Mouse (Mus musculus) small intestine, adult 2 months (tissue): Measurements from ENCODE around the gene Gpc2. TPM values are rescaled to one million over a fixed set of nuclear protein-coding genes. Genes with fewer than 3 reads are reported as not detected.

Experiments
- H3K27ac ChIP-seq: fragments of 200-500 bp; 2 replicates; pipeline ENCODE4 v1.5.1; 2012; ENCODE audit warnings: low read depth, low read length, control low read depth, inconsistent platforms; ENCODE audit not compliant: insufficient read depth
- H3K27me3 ChIP-seq: fragments of 200-500 bp; 2 replicates; pipeline ENCODE4 v1.6.1; 2012; ENCODE audit warnings: mild to moderate bottlenecking, moderate library complexity, low read length, inconsistent platforms; ENCODE audit not compliant: control insufficient read depth, insufficient read depth
- H3K36me3 ChIP-seq: fragments of 200-500 bp; 2 replicates; pipeline ENCODE4 v1.6.1; 2012; ENCODE audit warnings: mild to moderate bottlenecking, low read length, control low read depth, inconsistent platforms; ENCODE audit not compliant: control insufficient read depth, insufficient read depth
- H3K4me1 ChIP-seq: fragments of 200-500 bp; 2 replicates; pipeline ENCODE4 v1.6.1; 2012; ENCODE audit warnings: low read length, inconsistent platforms, mixed read lengths; ENCODE audit not compliant: control insufficient read depth, insufficient read depth, insufficient read length
- H3K4me3 ChIP-seq: fragments of 200-500 bp; 2 replicates; pipeline ENCODE4 v1.5.1; 2012; ENCODE audit warnings: low read depth, mild to moderate bottlenecking, control low read depth, inconsistent platforms, low read length, moderate library complexity
- CTCF ChIP-seq: fragments of 200-500 bp; IDR thresholded peaks from 2 replicates; pipeline ENCODE4 v1.5.1; 2012; ENCODE audit warnings: low read depth, mild to moderate bottlenecking, control low read depth, inconsistent platforms, low read length, moderate library complexity, mixed read lengths; ENCODE audit not compliant: insufficient replicate concordance, insufficient read length; ENCODE audit errors: extremely low read depth
- POLR2A ChIP-seq: fragments of 200-500 bp; IDR thresholded peaks from 2 replicates; pipeline ENCODE4 v1.6.1; 2012; ENCODE audit warnings: low read depth, mild to moderate bottlenecking, control low read depth, inconsistent platforms, low read length, moderate library complexity
- WGBS: fragments of 180-500 bp; shearing (Covaris S2); methylation state at CpG from one replicate; pipeline ENCODE4 v1.1.7; 2018; 5-methylcytosine and 5-hydroxymethylcytosine counted together
- polyA plus RNA-seq: library from polyadenylated mRNA; depleted of rRNA; stranded (reverse); fragments of >200 nt; gene quantifications from 2 replicates; pipeline ENCODE4 v1.2.3, GENCODE M21; 2012

The Gpc2 gene
- polyA plus RNA-seq, 1 experiment, result 1.1 TPM

DNA sequence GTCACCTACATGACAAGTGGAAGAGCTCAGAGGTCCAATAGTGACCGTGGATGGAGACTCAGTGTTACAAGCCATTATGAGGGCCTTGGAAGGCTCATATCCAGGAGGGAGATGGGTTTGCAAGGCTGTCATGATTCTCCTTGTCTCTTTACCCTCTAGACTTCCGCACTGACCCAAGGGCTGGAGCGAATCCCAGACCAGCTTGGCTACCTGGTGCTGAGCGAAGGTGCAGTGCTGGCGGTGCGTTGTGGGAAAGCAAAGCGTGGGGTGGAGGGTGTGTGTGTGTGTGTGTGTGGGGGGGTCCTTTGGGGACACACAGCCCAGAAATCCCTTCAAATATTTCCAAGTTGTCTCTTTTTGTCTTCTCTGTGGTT lies 23.7 kb downstream of the Gpc2 start:
- Histone ChIP-seq H3K4me3 (peak overlapping the region; percentile 69), H3K36me3 (peaks cover 26% of the 10 kb centered on the region), H3K27ac (peak overlapping the region; percentile 64), H3K27me3 (no peaks in the 10 kb centered on the region), H3K4me1 (peaks cover 8% of the 10 kb centered on the region)
- TF ChIP-seq CTCF (no peak), POLR2A (no peak)
- WGBS, result 2% methylated on average over 7 of the region's 7 CpGs

DNA sequence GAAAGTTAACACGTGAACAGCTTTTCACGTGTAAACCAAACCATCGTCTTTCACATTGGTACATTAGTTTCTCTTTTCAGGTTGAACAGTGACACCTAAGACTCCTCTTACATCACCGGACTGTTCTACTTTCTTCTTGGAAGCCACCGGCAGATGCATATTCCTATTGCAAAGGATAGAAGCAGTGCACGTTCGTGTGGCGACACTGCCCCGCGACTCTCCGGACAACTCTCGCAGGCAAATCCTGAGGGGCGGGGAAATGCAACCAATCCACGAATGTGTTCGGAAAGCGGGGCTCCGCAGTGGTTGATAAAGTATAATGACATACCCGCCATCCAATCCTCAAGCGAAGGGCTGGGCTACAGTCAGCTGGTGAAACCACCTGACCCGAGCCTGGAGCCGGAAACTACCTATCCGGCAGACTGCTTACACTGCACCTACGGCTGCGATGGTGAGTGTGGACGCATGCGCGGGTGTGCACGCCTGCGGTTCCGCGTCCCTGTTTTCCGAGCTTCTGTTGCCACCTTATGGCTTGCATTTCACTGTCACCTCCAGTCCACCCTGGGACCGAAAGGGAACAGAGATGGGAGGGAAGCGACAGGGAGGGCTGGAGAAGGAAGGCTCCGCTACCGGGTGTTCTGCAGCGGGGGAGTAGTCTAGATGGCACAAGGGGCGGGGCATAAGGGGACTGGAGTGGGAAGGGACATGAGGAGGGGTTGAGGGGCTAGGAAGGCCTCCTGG lies 24.3 kb downstream of the Gpc2 start, which contains the start of gene Lamtor4:
Gene Lamtor4 (plus strand): TSS at position 130 of the 741 bp plus-strand sequence.
- under 1% methylated on average over 38 of the region's 38 CpGs for WGBS
- H3K27me3 ChIP-seq, result no peaks in the 10 kb centered on the region
- H3K4me1 ChIP-seq, result peaks cover 8% of the 10 kb centered on the region
- peak within 1 kb of the TSS; percentile 69 for H3K4me3 ChIP-seq
- peak within 1 kb of the TSS; percentile 64 for H3K27ac ChIP-seq
- peak; percentile 86 for TF ChIP-seq POLR2A
- TF ChIP-seq CTCF, result no peak
- peaks cover 21% of the 10 kb centered on the region for H3K36me3 ChIP-seq

DNA sequence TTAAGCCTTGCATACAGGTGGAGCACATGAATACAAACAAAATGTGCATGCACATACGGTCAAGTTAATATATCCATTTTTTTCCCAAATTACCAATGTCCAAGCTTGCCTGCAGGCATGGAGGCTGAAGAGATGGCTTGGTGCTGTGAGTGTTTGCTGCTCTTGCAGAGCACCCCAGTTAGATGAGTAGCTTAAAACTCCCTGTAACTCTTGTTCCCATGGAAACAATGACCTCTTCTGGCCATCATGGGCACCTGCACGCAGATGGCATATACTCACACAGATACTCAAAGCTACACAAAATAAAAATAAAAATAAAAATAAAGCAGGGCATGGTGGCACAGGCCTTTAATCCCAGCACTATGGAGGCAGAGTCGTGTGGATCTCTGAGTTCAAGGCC lies 26.7 kb downstream of the Gpc2 start:
- WGBS, result 91% methylated on average over 3 of the region's 3 CpGs
- no peak overlapping the region for H3K27ac ChIP-seq
- peaks cover 8% of the 10 kb centered on the region for H3K4me1 ChIP-seq
- no peaks in the 10 kb centered on the region for H3K27me3 ChIP-seq
- no peak for TF ChIP-seq POLR2A
- TF ChIP-seq CTCF, result no peak
- peaks cover 2% of the 10 kb centered on the region; the same call in 1 of the 2 replicates for H3K36me3 ChIP-seq
- no peak overlapping the region for H3K4me3 ChIP-seq

DNA sequence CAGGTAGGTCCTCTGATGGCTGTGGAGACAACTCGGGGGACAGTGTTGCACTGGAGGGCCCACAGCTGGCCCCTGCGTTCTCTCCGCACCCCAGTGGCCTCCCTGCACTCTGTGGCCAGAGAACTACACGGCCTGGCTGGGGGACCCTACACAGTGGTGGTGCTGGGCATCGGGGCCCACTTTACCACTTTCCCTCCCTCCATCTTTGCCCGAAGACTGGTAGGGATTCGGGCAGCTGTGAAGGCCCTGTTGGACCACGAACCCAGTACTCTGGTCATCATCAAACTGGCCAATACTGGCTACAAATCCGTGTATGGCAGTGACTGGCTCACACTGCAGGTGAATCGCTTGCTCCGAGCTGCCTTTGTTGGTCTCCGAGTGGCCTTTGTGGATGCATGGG lies 28.7 kb downstream of the Gpc2 start:
- WGBS, result 86% methylated on average over 12 of the region's 12 CpGs
- no peak for TF ChIP-seq CTCF
- no peak for TF ChIP-seq POLR2A
- no peaks in the 10 kb centered on the region for H3K27me3 ChIP-seq
- H3K27ac ChIP-seq, result no peak overlapping the region
- no peak overlapping the region for H3K4me3 ChIP-seq
- peaks cover 4% of the 10 kb centered on the region for H3K4me1 ChIP-seq
- H3K36me3 ChIP-seq, result no peaks in the 10 kb centered on the region

DNA sequence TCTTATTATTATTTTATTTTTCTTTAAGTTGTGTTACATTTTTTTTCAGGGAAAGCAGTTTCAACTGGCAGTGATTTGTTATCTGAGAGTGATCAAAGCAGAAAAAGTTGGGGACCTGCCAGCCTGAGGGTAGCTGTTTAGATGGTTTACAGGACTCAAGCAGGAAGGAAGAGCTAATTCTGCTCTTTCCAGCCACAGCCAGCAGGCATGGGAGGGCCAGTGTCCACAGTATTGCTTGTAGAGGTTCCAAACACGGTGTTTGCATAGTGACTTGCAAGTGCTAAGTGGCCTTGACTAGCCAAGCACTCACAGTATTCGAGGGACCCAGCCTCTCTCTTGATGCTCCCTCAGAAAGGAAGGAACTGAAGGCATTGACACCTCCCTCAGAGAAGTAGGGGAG lies 38.3 kb downstream of the Gpc2 start:
- Histone ChIP-seq H3K36me3 (no peaks in the 10 kb centered on the region), H3K4me3 (no peak overlapping the region), H3K4me1 (no peaks in the 10 kb centered on the region), H3K27ac (no peak overlapping the region), H3K27me3 (no peaks in the 10 kb centered on the region)
- TF ChIP-seq POLR2A, result no peak
- 3% methylated on average over 2 of the region's 2 CpGs for WGBS

DNA sequence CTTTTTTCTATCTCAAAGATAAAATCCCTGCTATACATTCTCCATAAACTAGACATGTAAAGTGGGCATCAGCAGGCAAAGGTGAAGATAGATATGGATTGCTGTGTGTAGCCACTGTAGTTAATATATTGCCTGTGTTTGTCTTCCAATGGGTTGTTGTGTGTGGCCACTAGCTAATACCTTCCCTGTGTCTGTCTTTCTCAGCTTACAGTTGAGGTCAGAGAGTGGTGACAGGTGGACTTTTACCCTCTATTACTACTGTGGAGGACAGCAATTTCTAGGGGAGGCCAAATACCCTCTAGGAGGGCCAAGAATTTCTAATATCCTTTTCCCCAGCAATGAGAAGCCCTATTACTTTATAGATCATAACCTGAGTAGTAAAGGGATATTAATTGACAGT lies 45.6 kb downstream of the Gpc2 start:
- Histone ChIP-seq H3K4me3 (no peak overlapping the region), H3K4me1 (no peaks in the 10 kb centered on the region), H3K27me3 (no peaks in the 10 kb centered on the region), H3K36me3 (no peaks in the 10 kb centered on the region), H3K27ac (no peak overlapping the region)
- TF ChIP-seq CTCF (no peak), POLR2A (no peak)

DNA sequence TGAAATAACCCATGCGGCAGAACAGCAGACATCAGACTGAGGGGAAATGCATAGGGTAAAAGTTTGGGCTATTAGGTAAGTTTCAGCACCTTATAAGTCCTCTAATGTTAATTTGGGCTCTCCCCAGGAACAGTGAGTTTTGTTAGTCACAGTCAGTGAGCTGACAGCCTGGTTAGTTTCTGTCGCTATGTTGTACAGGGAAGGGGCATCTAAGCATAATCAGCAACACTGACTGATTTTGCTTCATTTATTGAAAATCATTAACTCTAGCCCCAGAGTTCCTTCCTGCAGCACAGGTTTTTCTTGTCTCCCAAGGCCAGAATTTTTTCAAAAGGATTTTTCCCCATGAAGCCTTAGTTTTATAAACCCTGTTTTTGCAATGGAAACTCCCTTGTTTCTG lies 46.0 kb downstream of the Gpc2 start:
- H3K36me3 ChIP-seq, result no peaks in the 10 kb centered on the region
- H3K27ac ChIP-seq, result no peak overlapping the region
- no peak for TF ChIP-seq POLR2A
- no peak for TF ChIP-seq CTCF
- no peaks in the 10 kb centered on the region for H3K27me3 ChIP-seq
- no peaks in the 10 kb centered on the region for H3K4me1 ChIP-seq
- no peak overlapping the region for H3K4me3 ChIP-seq
- WGBS, result 81% methylated on average over 2 of the region's 2 CpGs
